Mouse (Mus musculus) left cerebral cortex, postnatal 36 days (tissue): Measurements from ENCODE around the gene Mgme1. TPM values are rescaled to one million over a fixed set of nuclear protein-coding genes. Genes with fewer than 3 reads are reported as not detected.

Experiments
- DNase-seq, 2 experiments: peaks; one replicate each; pipeline ENCODE4 v3.0.0; 2021 to 2022; ENCODE audit warnings: low spot score in 2 of 2, mixed read lengths in 1 of 2
- intact Hi-C: fragments of 180-260 bp; cut with DNase I; formaldehyde crosslinking; loops from one replicate; pipeline ENCODE4 v1.15.1; 2025
- total RNA-seq, 2 experiments: library from RNA; stranded (reverse); gene quantifications; 2 replicates each; pipeline ENCODE4 v1.2.3; 2021

The Mgme1 gene
- 1 to 10 TPM; 4.8 to 5.3 TPM for total RNA-seq

DNA sequence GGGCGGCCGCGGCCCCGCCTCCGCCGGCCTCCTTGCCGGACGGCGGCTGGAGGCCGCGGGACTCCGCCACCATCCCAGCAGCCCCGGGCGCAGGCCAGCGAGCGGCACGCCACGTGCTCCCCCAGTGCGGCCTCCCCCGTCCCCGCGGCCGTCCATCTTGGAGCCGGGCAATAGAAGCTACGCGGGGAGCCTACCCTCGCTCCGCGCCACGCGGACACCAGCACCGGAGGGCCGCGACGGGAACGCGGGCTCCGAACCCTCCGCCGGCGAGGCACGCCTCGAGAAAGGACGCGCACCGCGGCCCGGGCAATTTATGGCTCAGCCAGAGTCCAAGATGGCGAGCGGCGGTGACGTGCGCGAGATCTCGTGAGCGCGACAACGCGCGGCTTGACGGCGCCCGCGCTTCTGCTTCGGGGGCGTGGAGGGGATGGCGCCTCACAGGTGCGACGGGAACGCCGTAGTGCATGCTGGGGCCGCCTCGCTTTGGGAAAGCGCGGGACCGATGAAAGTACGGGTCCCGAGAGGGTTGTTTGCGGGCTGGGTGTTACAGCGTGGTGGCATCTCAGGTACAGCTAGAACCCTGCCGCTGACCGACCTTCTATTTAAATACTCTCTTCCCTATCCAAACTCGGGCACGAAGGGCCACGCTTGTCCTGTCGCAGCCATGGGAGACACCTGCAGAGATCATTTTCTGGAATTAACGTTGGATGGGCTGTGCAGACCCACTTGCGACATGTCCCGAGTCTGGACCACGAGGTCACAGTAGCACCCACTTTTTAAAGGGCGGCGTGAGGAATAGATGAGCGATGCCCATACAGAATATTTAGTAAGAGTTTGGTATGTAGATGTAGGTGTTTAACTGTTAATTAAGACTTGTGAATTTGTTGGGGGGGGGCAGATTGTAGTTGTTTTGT, at the start of gene Mgme1, which contains the start of gene Snx5:
Gene Mgme1 (plus strand): TSS at position 157 of the 914 bp plus-strand sequence.
Gene Snx5 (minus strand): TSS at position 400 of the 914 bp plus-strand sequence.
- peak; percentile 97 to 98 for DNase-seq
- intact Hi-C loops = loop anchor here (1.0 to 10.0 kb wide), 3 partner anchors 98 to 355 kb away; partner anchors contain the start of genes Dstn, Kat14 and Pet117

DNA sequence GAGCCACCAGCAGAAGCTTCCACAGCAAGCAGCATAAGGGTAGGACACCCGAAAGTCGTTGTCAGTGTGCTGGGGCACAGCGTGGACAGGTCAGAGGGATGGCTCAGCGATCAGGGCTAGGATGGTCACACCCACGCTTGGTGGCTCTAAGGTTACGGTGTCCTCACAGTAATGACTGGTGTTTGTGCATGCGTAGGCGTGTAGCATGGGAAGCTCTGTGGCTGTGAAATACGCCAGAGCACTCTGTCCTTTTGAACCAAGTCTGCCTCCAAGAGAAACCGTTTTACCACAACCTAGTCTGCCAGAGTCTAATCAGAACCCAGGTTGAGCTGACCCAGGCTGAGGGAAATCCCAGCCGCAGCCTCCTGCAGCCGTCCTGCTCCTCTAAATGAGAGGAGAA, 46.1 kb upstream of the Mgme1 start:
- intact Hi-C loops = no loop called here
- DNase-seq = no peak

DNA sequence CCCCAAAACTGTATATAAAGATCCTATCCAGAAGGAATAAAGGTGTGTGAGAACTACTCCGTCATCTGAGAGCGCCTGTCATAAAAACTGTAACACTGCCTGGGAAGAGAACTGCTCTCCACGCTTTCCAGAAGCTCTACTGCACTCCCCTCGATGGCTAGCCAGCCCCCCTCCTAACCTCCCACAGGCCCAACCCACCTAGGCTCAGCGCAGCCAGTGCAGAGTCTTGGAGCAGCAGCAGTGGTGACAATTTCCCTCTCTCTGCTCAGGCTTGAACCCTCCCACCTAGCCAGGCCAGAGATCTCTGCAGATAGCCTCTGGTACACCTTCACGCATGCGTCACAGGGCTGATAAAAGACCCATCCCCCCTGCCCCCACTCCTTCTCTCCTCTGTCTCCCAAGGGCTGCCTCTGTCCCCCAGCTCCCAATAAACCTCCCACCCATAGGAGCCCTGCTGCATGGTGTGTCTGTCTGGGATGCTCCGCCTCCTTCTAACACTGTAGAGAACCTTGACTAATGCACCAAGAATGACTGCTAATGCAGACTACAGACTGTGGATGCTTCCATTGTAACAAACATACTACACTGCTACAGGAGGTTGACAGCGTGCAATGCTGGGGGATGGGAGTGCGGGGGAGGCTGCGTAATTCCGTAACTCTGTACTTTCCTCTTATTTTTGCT, 43.4 kb upstream of the Mgme1 start:
- intact Hi-C loops = no loop called here
- DNase-seq = no peak

DNA sequence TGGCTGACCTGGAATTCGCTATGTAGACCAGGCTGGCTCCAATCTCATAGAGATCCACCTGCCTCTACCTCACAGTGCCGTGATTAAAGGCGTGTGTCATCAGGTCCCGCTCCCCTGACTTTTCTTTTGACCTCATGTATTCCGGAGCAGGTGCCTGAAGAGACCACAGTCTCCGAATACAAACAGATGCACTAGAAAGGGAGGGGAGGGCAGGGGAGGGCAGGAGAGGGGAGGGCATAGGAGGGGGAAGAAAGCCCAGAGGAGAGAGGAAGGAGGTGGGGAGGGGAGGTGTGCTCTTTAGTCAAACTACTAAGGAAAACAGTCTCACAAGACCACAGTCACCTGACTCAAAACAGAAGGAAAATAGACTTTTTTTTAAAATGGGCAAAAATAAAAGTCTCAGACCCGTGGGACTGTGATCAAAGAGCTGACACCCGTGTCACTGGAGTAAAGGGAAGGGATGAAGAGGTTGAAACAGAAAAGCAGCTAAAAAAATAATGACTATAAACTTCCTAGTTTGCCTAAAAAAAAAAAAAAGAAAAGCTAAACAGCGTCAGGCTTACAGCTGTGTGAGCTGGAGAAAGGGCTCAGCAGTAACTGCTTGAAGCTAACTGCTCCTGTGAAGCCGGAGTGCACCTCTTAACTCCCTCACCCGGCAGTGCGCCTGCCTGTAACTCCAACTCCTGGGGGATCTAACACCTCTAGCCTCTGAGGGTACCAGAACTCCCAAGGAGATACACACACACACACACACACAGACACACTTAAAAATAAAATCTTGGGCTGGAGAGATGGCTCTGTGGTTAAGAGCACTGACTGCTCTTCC, 41.7 kb upstream of the Mgme1 start:
- no peak for DNase-seq
- intact Hi-C loops = no loop called here

- DNase-seq = no peak
- intact Hi-C loops = no loop called here
Observed at GRCm38 (mm10) chr2:144229647-144230046, 40.8 kb upstream of the Mgme1 start.

DNA sequence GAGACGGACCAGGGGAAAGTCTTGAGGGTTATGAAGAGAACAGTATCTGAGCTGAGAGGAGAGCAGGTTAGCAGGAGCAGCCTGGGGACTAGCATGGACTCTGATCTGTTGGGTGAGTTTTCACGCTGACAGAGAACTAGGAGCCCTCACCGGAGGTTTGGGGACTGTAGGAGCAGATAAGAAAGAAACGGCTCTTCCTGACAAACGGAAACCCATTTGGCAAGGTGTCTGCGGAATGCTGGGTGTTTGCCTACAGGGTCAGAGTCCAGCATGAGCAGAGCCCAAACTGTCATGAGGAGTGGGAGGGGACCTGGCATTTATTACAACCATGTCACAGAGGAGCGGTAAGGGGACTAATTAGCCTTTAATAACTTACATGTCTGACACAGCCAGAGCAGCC, 40.0 kb upstream of the Mgme1 start:
- intact Hi-C loops = no loop called here
- no peak for DNase-seq

- intact Hi-C loops = no loop called here
- no peak for DNase-seq
Observed at GRCm38 (mm10) chr2:144231115-144231514, 39.3 kb upstream of the Mgme1 start.

DNA sequence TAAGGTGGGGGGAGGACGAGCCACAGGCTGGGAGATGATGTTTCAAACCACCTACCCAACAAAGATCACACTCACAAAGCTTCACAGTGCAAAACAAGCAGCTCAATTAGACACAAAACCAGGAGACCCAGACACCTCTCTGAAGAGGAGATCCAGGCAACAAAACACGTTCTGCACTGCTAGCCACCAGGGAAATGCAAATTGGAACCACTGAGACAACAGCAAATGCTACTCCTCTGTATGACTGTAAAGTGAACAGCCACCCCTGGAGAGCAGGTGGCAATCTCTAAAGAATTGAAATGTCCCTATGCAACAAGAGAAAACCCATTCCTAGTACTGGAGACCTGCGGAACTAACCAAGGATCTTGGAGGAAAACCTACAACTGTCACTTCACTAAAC, 36.9 kb upstream of the Mgme1 start:
- intact Hi-C loops = no loop called here
- no peak for DNase-seq

GRCm38 (mm10) chr2:144235776-144236175, 34.7 kb upstream of the Mgme1 start:
- no peak for DNase-seq
- intact Hi-C loops = no loop called here

DNA sequence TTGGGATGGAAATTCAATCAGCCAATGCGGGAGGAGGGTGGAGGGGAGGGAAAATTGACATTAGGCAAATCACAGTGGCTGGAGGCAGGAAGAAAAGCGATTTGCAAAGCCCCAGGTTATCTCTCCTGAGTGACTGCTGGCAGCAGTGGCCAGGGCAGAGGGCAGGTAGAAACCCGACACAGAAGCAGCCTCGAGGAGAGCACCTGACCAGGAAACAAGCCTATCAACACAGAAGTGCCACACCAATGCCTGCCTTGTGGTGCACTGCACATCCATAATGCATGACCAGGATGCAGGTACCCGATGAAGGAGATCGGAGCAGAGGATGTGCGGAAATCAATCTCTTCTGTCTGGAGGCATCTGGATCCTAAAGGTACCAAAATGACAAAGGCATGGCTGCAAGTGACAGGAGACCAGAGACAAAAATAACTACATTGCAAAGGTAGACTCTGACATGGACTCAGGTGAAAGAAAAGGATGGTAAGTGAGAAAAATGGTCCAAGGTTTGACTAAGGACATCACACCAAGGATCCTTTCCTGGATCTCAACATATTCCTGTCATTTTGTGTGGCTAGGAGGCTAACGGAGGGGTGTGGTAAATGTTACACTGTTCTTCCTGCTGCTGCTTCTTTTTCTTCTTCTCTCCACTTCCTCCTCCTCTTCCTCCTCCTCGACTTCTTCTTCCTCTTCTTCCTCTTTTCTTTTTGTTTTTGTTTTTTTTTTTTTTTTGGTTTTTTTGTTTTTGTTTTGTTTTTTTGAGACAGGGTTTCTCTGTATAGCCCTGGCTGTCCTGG, 33.5 kb upstream of the Mgme1 start:
- intact Hi-C loops = no loop called here
- no peak for DNase-seq

- intact Hi-C loops = no loop called here
- DNase-seq = no peak
Observed at GRCm38 (mm10) chr2:144238341-144238740, 32.1 kb upstream of the Mgme1 start.

DNA sequence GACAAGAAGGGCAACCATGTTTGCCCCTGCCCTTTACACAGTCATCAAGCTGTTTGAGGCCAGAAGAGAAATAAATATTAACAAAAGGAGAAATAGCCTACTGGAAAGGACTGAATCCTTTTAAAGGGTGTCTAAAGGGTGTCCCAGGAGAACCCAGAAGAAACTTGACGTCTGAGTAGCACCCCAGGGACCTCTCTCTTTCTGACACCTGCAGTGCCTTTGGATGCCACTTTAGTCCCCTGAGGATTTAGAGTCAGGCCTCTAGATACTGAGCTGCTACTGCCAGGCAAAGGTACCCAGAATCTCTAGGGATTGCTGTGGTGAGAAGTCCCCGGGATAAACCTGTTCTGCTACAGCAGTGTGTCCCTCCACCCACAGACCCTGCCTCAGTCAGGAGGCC, 31.1 kb upstream of the Mgme1 start:
- intact Hi-C loops = no loop called here
- DNase-seq = no peak

DNA sequence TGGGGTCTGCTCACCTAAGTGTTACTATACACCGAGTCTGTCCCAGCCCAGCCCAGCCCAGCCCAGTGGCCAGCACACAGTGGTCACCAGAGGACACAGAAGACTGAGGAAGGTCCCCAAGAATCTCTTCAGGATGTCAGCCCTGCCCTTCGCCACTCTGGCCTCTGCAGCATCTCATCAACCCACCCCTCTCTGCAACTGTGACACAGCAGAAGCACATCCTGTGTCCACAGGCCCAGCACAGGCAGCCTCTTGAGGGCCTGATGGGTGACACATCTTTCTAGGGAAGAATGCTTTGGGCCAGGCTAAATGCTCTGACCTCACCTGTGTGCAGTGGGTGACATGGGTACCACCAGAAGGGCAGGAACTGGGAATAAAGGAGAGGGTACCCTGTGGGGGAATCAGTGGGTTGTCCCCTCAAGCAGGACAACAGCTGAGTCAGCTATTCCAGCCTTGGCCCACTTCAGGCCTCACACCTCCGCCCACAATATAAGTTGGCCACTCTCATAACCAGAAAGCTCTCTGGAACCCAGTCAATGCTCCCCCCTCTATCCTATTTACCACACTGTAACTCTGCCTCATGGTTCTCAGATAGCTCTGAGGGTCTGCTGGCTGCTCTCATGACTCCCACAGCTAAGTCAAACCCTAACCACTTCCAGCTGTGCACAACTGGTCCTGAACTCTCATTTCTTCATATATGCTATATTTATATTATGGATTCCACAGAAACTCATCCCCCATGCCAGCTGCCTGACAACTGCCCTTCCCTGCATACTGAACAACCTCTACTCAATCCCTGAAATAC, 30.2 kb upstream of the Mgme1 start:
- intact Hi-C loops = no loop called here

GRCm38 (mm10) chr2:144245464-144245863, 25.0 kb upstream of the Mgme1 start:
- no peak for DNase-seq
- intact Hi-C loops = no loop called here

More for the DNA sequence above, 30.2 kb upstream of the Mgme1 start:
- DNase-seq = no peak

DNA sequence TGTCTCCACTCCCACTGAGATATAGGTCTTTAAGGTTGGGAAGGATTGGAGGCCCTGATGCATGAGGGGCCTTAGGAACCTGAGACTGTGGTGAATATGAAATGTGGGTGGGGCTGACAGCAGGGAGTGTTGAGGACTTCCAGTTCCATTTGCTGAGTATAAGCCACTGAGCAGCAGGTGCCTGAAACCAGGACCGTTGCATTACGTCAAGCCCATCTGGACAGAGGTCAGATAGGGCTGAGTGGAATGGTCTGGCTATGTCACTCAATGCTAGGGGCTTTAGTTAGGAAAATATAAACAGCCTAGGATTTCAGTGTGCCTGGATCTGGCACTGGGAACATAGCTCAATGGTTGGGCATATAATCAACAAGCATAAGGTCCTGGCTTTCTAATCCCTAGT, 24.2 kb upstream of the Mgme1 start:
- intact Hi-C loops = no loop called here
- no peak for DNase-seq

GRCm38 (mm10) chr2:144247337-144247978, 23.0 kb upstream of the Mgme1 start:
- no peak for DNase-seq

DNA sequence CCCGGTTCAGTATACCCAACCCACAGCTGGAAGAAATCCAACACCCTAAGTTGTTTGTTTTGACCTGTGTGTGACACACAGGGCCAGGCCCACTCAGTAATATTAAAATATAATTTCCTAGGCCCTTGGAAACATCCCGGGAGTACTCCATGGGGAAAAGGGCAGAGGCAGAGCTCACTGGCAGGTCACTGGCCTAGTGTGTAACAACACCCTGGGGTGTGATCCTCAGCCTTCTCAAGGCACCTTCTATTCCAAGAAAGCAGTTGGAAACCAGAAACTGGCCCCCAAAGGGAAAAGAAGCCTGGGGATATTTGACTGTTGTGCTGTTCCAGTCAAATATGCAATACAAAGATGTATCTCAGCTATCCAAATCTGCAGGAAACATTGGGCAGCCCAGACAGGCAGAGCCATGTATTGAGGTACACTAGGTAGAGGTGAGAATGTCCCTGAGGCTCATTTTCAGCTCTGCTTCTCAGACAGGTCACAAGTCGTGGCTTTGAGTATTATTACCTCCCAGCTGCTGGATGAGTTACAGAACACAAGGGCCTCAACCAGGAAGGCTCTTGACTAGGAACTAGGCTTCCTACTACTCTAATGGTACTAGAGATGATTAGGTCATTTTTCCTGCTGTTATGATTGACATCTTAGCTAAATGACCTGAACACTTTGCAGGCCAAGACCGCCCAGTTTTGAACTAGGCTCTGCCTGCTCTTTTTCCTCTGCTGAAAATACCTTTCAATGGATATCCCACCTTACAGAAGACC, 21.7 kb upstream of the Mgme1 start:
- DNase-seq = no peak
- intact Hi-C loops = no loop called here

More at GRCm38 (mm10) chr2:144247337-144247978, 23.0 kb upstream of the Mgme1 start:
- intact Hi-C loops = no loop called here
